Mouse (Mus musculus): Measurements from ENCODE around the gene Nufip2. TPM values are rescaled to one million over a fixed set of nuclear protein-coding genes. Genes with fewer than 3 reads are reported as not detected.
"Not testable (repeated sequence)": the region's sequence is repeated elsewhere in the genome, so short reads cannot be mapped to it uniquely, and the experiment has no call there.

The Nufip2 gene
- total RNA-seq (2014; rRNA removed) (42.9 and 52.0 TPM in 2 replicates), polyA plus RNA-seq (2015; fragmentation: Nextera tagmentation; extraction: Ambion mirVana) (1.7 and 3.0 TPM in 2 replicates)

DNA sequence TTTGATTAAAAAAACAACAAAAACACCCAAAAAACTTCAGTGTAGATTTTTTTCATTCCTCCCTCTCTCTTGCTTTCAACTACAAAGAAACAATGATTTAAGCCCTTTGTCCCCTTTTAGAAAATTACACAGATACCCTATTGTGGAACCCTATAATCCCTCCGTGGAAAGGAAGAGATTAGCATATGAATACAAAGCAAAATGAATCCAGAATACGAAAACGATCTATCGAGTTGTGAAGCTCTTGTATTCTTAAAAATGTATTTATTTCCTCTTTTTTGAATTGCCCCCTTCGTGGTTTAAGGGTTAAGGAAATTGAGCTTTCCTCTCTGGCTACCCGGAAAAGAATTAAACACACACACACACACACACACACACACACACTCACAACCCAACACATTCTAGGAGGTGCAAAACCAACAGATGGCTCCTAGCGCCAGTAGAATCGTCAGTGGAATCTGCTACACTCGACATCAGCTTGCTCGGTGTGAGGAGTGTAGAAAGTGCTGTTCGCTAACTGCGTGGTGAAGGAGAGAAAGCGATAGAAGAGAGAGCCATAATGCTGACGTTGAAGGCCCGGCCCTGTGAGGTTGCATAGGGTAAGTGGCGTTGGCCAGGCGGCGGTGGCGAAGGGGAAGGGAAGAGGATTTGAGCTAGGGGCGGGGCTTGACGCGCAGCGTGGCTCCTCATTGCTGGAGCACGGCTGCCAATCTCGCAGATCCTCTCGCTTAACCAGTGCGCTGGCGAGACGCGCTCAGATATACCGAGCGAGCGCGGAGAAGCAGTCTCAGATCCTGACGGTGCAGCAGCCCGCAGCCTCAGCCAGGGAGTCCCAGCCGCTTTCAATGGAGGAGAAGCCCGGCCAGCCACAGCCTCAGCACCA lies at the start of gene Nufip2:
Gene Nufip2, plus strand, starts transcription at position 773 of the 883 bp plus-strand sequence.
- TF ChIP-seq CTCF (IDR thresholded peaks at IDR 0.05; ENCODE audit: low read depth), result peak; percentile 21; the same call in 1 of the 2 replicates
- DNase-seq (peak; percentile 99), ATAC-seq (peak; percentile 97)
- WGBS, result 1% methylated on average over 38 of the region's 38 CpGs
- H3K4me1 ChIP-seq (ENCODE audit: insufficient read depth), result 0 out of 2 replicates have a peak, but pooled peaks cover 6% of the 10 kb centered on the region
- peak within 1 kb of the TSS; percentile 60 for H3K4me2 ChIP-seq (ENCODE audit: low read depth)
- H3K9ac ChIP-seq, result peak within 1 kb of the TSS; percentile 88
- H3K36me3 ChIP-seq (ENCODE audit: insufficient read depth), result no peaks in the 10 kb centered on the region; the same call in 1 of the 2 replicates
- peak within 1 kb of the TSS; percentile 97 for H3K27ac ChIP-seq (ENCODE audit: low read depth, low read length)
- H3K4me3 ChIP-seq (ENCODE audit: low read depth, low read length), result peak within 1 kb of the TSS; percentile 91
- no peaks in the 10 kb centered on the region for H3K27me3 ChIP-seq (ENCODE audit: insufficient read depth, low read length)
- no peaks in the 10 kb centered on the region for H3K9me3 ChIP-seq (ENCODE audit: low read length)

DNA sequence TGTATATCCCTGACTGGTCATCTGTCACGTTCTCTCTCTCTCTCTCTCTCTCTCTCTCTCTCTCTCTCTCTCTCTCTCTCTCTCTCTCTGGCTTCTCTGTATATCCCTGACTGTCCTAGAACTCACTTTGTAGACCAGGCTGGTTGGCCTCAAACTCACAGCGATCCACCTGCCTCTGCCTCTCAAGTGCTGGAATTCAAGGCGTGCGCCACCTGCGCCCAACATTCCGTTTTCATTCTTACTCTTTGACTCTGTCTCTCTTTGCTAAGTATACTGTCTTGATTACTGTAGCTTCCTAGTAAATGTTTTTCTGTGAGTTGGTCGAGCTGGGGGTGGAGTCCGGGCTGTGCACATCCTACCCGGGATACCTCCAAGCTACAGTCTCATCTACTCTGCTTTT lies 44.6 kb upstream of the Nufip2 start:
- ATAC-seq (no peak), DNase-seq (no peak)
- H3K9ac ChIP-seq, result no peak overlapping the region
- no peak overlapping the region for H3K4me2 ChIP-seq (ENCODE audit: low read depth)
- TF ChIP-seq CTCF (IDR thresholded peaks at IDR 0.05; ENCODE audit: low read depth), result no peak
- H3K27me3 ChIP-seq (ENCODE audit: insufficient read depth, low read length), result no peaks in the 10 kb centered on the region
- no peak overlapping the region for H3K4me3 ChIP-seq (ENCODE audit: low read depth, low read length)
- WGBS, result 88% methylated on average over 9 of the region's 9 CpGs
- H3K9me3 ChIP-seq (ENCODE audit: low read length), result no peaks in the 10 kb centered on the region
- H3K36me3 ChIP-seq (ENCODE audit: insufficient read depth), result no peaks in the 10 kb centered on the region
- H3K4me1 ChIP-seq (ENCODE audit: insufficient read depth), result no peaks in the 10 kb centered on the region
- H3K27ac ChIP-seq (ENCODE audit: low read depth, low read length), result no peak overlapping the region

DNA sequence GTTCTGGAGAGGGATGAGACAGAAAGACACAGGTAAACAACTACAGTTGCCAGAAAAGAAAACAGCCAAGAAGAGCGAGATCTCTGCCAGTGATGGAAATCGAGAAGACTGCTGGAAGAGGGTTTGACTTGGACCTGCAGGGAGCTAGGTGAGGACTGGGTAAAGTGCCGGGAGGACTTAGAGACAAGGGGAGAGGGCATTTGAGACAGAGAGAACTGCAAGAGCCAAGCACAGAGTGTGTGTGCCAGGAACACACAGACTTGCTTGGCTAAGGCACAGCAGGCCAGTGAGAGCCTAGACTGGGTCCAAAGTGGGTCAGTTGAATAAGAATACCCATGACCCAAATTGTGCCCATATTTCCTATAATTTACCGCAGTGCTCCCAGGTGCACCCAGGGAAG lies 40.5 kb upstream of the Nufip2 start:
- H3K4me1 ChIP-seq (ENCODE audit: insufficient read depth), result no peaks in the 10 kb centered on the region
- H3K27me3 ChIP-seq (ENCODE audit: insufficient read depth, low read length), result no peaks in the 10 kb centered on the region
- no peak overlapping the region for H3K9ac ChIP-seq
- no peaks in the 10 kb centered on the region for H3K36me3 ChIP-seq (ENCODE audit: insufficient read depth)
- 83% methylated on average over 4 of the region's 4 CpGs for WGBS
- DNase-seq (no peak), ATAC-seq (no peak)
- H3K27ac ChIP-seq (ENCODE audit: low read depth, low read length), result no peak overlapping the region
- H3K4me3 ChIP-seq (ENCODE audit: low read depth, low read length), result no peak overlapping the region
- H3K4me2 ChIP-seq (ENCODE audit: low read depth), result no peak overlapping the region
- no peak for TF ChIP-seq CTCF (IDR thresholded peaks at IDR 0.05; ENCODE audit: low read depth)
- no peaks in the 10 kb centered on the region for H3K9me3 ChIP-seq (ENCODE audit: low read length)

DNA sequence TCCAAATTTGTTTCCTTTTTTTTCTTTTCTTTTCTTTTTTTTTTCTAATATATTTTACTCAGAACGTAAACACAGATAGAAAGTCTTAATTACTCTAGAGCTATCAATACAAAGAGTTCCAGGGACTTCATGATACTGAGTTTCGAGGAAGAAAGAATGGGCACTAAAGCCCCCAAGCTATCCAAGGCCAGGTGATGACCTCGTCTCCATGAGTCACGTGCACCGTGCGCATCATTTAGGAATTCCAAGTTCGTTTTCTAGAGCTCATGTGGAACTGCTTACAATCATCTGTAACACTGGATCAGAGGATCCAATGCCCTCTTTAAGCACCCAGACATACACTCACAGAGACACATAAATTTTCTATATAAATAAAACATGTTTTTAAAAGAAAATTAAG lies 37.1 kb upstream of the Nufip2 start:
- Histone ChIP-seq H3K9ac (no peak overlapping the region), H3K27me3 (ENCODE audit: insufficient read depth, low read length) (no peaks in the 10 kb centered on the region), H3K4me2 (ENCODE audit: low read depth) (no peak overlapping the region), H3K36me3 (ENCODE audit: insufficient read depth) (no peaks in the 10 kb centered on the region), H3K4me1 (ENCODE audit: insufficient read depth) (no peaks in the 10 kb centered on the region), H3K27ac (ENCODE audit: low read depth, low read length) (no peak overlapping the region), H3K9me3 (ENCODE audit: low read length) (no peaks in the 10 kb centered on the region), H3K4me3 (ENCODE audit: low read depth, low read length) (no peak overlapping the region)
- ATAC-seq, result no peak
- TF ChIP-seq CTCF (IDR thresholded peaks at IDR 0.05; ENCODE audit: low read depth), result no peak
- WGBS, result 68% methylated on average over 7 of the region's 7 CpGs
- no peak for DNase-seq

DNA sequence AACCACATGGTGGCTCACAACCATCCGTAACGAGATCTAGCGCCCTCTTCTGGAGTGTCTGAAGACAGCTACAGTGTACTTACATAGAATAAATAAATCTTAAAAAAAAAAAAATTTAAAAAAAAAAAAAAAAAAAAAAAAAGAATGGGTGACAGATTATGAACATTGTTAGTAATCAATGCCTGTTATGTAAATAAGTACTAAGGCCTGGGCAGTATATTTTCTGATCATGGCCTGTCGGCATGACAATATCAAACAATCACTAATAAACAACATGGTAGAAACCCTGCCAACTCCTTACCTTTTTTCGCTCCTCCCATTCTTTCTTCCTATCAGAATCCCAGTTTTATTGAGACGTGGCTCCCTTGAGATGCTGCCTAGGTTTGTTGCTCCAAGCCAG lies 33.5 kb upstream of the Nufip2 start:
- Histone ChIP-seq H3K4me2 (ENCODE audit: low read depth) (no peak overlapping the region), H3K9ac (no peak overlapping the region), H3K36me3 (ENCODE audit: insufficient read depth) (no peaks in the 10 kb centered on the region), H3K4me1 (ENCODE audit: insufficient read depth) (no peaks in the 10 kb centered on the region), H3K4me3 (ENCODE audit: low read depth, low read length) (no peak overlapping the region), H3K27me3 (ENCODE audit: insufficient read depth, low read length) (no peaks in the 10 kb centered on the region), H3K27ac (ENCODE audit: low read depth, low read length) (no peak overlapping the region), H3K9me3 (ENCODE audit: low read length) (no peaks in the 10 kb centered on the region)
- no peak for ATAC-seq
- no peak for TF ChIP-seq CTCF (IDR thresholded peaks at IDR 0.05; ENCODE audit: low read depth)
- DNase-seq, result no peak
- 59% methylated on average over 6 of the region's 6 CpGs for WGBS

DNA sequence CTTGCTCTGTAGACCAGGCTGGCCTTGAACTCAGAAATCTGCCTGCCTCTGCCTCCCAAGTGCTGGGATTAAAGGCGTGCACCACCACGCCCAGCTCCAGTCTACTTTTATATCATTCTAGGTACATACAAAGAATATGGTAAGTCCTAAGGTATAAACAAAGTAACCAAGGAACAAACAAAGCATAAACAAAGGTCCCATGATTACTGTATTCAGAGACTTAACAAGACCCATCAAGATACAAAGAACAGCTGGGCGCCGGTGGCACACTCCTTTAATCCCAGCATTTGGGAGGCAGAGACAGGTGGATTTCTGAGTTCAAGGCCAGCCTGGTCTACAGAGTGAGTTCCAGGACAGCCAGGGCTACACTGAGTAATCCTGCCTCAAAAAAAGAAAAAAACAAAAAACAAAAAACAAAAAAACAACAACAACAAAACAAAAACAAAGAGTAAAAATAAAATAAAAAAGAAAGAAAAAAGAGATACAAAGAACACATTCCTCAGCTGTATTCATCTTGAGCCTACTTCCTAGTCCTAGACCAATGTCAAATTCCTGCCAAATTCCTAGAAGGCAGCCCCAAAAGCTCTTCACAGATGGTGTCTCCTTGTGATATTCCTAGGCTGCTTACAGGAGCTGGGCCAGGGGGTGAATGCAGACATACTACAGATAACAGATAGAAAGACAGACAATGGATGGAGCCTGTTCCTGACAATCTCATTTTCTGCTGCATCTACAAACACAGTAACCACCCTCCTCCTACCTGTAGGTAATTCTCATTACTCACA lies 32.4 kb upstream of the Nufip2 start:
- 94% methylated on average over 4 of the region's 4 CpGs for WGBS
- H3K4me1 ChIP-seq (ENCODE audit: insufficient read depth); H3K27me3 ChIP-seq (ENCODE audit: insufficient read depth, low read length); H3K4me3 ChIP-seq (ENCODE audit: low read depth, low read length); H3K9me3 ChIP-seq (ENCODE audit: low read length); H3K9ac ChIP-seq; DNase-seq; ATAC-seq; H3K36me3 ChIP-seq (ENCODE audit: insufficient read depth); H3K4me2 ChIP-seq (ENCODE audit: low read depth); H3K27ac ChIP-seq (ENCODE audit: low read depth, low read length): not testable (repeated sequence)

DNA sequence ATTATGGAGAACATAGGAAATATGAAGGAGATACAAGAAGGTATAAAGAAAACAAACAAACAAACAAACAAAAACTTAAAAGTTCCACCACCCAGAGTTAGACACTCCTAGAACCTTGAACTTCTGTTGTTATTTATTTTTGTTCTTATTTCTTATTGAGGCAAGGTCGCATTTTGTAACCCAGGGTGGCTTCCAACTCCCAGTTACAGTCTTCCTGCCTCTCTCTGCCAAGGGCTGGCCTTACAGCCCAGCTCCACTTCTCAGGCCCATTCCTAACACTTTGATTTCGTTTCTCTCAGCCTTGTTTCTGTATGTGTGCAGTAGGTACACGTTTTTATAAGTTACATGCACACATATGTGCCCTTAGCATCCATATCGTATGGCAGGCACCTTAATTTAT lies 26.0 kb upstream of the Nufip2 start:
- no peak for TF ChIP-seq CTCF (IDR thresholded peaks at IDR 0.05; ENCODE audit: low read depth)
- Histone ChIP-seq H3K4me2 (ENCODE audit: low read depth) (no peak overlapping the region), H3K4me3 (ENCODE audit: low read depth, low read length) (no peak overlapping the region), H3K27ac (ENCODE audit: low read depth, low read length) (no peak overlapping the region), H3K36me3 (ENCODE audit: insufficient read depth) (no peaks in the 10 kb centered on the region), H3K9me3 (ENCODE audit: low read length) (no peaks in the 10 kb centered on the region), H3K4me1 (ENCODE audit: insufficient read depth) (no peaks in the 10 kb centered on the region), H3K9ac (no peak overlapping the region), H3K27me3 (ENCODE audit: insufficient read depth, low read length) (no peaks in the 10 kb centered on the region)
- ATAC-seq (no peak), DNase-seq (no peak)
- 69% methylated on average over 4 of the region's 4 CpGs for WGBS
